Mouse (Mus musculus) spleen, adult 2 months (tissue): Measurements from ENCODE around the gene Hba-a2.

Experiments used
- CTCF ChIP-seq: fragments of 200-500 bp; IDR thresholded peaks from 2 replicates; pipeline ENCODE4 v1.5.1; 2011; ENCODE audit warnings: mild to moderate bottlenecking, inconsistent platforms; ENCODE audit not compliant: insufficient read depth, insufficient read length, insufficient replicate concordance; ENCODE audit errors: extremely low read depth
- POLR2A ChIP-seq: fragments of 200-500 bp; IDR thresholded peaks from 2 replicates; pipeline ENCODE4 v1.6.1; 2011; ENCODE audit warnings: low read depth, low read length, inconsistent platforms

GRCm38 (mm10) chr11:32303455-32303854, 7.2 kb downstream of the Hba-a2 start:
- TF ChIP-seq POLR2A (no peak), CTCF (no peak)
